In the genomic region with DNA sequence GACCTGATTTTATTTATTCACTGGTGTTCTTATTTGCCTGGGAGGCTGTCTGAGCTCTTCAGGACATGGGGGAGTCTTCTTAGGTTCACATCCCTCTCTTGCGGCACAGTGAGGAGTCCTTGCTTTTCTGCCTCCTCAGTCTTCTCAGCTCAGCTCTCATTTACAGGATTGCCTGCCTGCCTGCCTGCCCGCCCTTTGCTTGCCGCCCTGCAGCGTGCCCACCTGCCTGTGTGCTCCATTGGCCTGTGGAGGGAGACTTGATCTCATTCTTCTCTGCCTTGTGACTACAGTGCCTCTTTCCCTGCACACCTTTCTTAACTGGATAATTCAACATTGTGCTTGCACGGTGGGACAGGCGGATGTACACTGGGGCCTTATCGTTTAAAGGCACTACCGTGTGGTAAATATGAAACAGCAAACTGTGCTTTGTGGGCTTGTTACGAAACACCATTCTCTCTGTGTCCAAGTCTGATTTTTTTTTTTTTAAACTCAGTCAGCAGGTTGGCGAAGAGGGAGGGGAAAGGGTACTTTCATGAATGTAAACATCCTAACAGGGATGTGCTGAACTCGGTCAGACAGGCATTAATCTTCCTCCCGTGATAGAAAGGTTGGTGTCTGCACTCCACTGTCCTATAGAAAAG, we compare ENCODE assay signal across 13 mouse cellular contexts. TPM values are rescaled to one million over a fixed set of nuclear protein-coding genes. Genes with fewer than 3 reads are reported as not detected.
DNase-seq lines count a peak whose midpoint lies in the region; ATAC-seq and TF ChIP-seq lines count a peak whose summit lies in the region.
"Had no signal": no experiment of that assay in that cellular context is flagged by ENCODE, and none has a peak within 500 bp of the region (broad histone marks: within the 10 kb centered on the region; RNA-seq: fewer than 3 reads in every experiment).

No protein-coding gene starts in this region.

- no peak for TF ChIP-seq CTCF in cortical plate, adult 2 months (IDR thresholded peaks at IDR 0.05; ENCODE audit: extremely low read depth, insufficient read depth, low read length)

- no peak for DNase-seq in kidney, postnatal 14 days
- DNase-seq in A20 (ENCODE audit: low read depth, low spot score), result peak; percentile 77
- peak; percentile 48 for DNase-seq in NIH3T3 (ENCODE audit: low read depth)
- no peak for DNase-seq in adrenal gland, adult (ENCODE audit: inconsistent age in 2 of 2, low spot score in 1 of 2)
- no peak for DNase-seq in heart, adult 9 months (ENCODE audit: low spot score in 2 of 2)
- DNase-seq: heart, postnatal 14 days; lung, postnatal 4 days had no signal

- 67% methylated on average over 12 of the region's 12 CpGs for WGBS in kidney, embryonic 14.5 days

- H3K36me3 ChIP-seq in kidney, embryonic 14.5 days (ENCODE audit: control insufficient read depth, insufficient read depth, low read length), result no peaks in the 10 kb centered on the region
- H3K36me3 ChIP-seq: G1E had no signal

- no peaks in the 10 kb centered on the region for H3K27me3 ChIP-seq in kidney, embryonic 14.5 days (ENCODE audit: control insufficient read depth, insufficient read depth, low read length)

- no peak overlapping the region for H3K4me2 ChIP-seq in kidney, embryonic 14.5 days (replicated peaks; ENCODE audit: low read depth, low read length)

- H3K4me1 ChIP-seq in kidney, embryonic 14.5 days (ENCODE audit: control insufficient read depth, insufficient read depth, low read length), result 0 out of 2 replicates have a peak, but pooled peaks cover 3% of the 10 kb centered on the region
- 0 out of 2 replicates have a peak, but pooled peaks cover 3% of the 10 kb centered on the region for H3K4me1 ChIP-seq in cortical plate, adult 2 months (ENCODE audit: control insufficient read depth, insufficient read depth, low read length)

- no peaks in the 10 kb centered on the region for H3K9me3 ChIP-seq in kidney, embryonic 14.5 days (ENCODE audit: control insufficient read depth, low read length)
- H3K9me3 ChIP-seq: G1E had no signal

- 0 out of 2 replicates have a peak, but pooled peaks have one; percentile 39 for ATAC-seq in kidney, embryonic 14.5 days (ENCODE audit: low FRiP score, low TSS enrichment)

- H3K9ac ChIP-seq in kidney, embryonic 14.5 days (ENCODE audit: low read depth, low read length), result no peak overlapping the region
- H3K9ac ChIP-seq: liver, embryonic 14.5 days had no signal

- no peak overlapping the region for H3K4me3 ChIP-seq in kidney, embryonic 14.5 days (ENCODE audit: low read length)
- H3K4me3 ChIP-seq in cortical plate, adult 2 months (ENCODE audit: insufficient read depth, low read length), result no peak overlapping the region
- H3K4me3 ChIP-seq: myocyte had no signal

- TF ChIP-seq POLR2A in cortical plate, adult 2 months (IDR thresholded peaks at IDR 0.05; ENCODE audit: extremely low read depth, insufficient read depth, low read length), result no peak

- no peak overlapping the region for H3K27ac ChIP-seq in kidney, embryonic 14.5 days (ENCODE audit: low read depth, low read length)
- H3K27ac ChIP-seq in cortical plate, adult 2 months (ENCODE audit: insufficient read depth, low read length), result 0 out of 2 replicates have a peak overlapping the region, but pooled peaks have one; percentile 20
- H3K27ac ChIP-seq: kidney, postnatal 0 days; liver, embryonic 14.5 days had no signal

RNA-seq across cellular contexts. Expression of a gene that starts 41.9 kb away (rescaled TPM):
- 6.6 and 7.9 TPM in 2 replicates for polyA plus RNA-seq in kidney, embryonic 14.5 days (2014; fragmentation: Nextera tagmentation; extraction: Ambion mirVana)
- polyA plus RNA-seq in cortical plate, adult 2 months (2012; rRNA removed), result 15.3 and 15.4 TPM in 2 replicates

Comparison
In these comparisons a context has a peak if more than half of its experiments do, and no peak if none do; other contexts are left out.
1. DNase-seq: peak in A20 (single experiment) and NIH3T3 (single experiment); none in kidney, postnatal 14 days (single experiment), adrenal gland, adult (0 of 2) and heart, adult 9 months (0 of 2).